Mouse (Mus musculus): ENCODE results near the gene Il4ra. TPM values are rescaled to one million over a fixed set of nuclear protein-coding genes. Genes with fewer than 3 reads are reported as not detected.

Gene Il4ra
- polyA plus RNA-seq (2015; fragmentation: Nextera tagmentation; extraction: Ambion mirVana): 5.1 and 5.7 TPM in 2 replicates

DNA sequence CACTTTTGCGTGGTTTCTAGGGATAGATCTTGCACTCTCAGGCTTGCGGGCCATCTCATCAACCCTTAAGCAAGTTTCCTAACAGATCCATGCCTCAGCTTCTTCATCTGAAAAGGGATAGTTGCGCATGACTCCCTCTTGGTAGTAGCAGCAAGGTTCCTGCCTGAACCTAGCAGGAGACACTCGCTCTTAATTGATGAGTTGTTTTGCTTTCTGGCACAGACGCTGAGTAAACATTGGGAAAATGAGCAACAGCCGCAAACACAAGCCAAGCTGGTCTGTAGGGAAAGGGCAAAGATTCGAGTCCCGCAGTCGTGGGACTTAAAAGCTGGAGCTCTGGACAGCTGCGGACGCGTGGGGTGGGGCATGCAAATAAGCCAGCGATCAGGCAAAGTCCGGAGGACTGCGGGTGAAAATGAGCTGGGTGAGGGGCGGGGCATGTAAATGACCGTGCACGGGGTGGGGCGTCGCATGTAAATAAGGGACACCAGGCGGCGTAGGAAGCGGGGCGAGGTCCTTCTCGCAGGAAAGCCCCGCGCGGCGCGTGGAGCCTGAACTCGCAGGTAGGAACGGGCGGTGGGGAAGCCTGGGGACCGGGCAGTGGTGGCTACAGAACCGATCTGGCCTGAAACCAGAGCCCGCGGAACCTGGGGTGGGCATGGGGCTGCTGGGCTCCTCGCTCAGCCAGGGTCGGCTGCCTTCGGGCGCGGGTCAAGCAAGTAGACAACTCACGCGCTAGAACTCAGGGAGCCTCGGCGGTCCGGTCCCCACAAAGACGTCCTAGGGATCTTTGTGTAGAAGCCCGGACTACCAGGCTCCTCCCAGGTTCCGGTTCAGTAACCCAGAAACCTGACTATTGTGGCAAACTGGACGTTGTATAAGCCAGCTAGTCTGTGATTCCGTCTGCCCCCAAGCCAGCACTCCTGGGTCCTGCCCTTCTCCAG lies at the start of gene Il4ra:
Il4ra (plus strand) TSS at position 355 of the 944 bp plus-strand sequence.

DNA sequence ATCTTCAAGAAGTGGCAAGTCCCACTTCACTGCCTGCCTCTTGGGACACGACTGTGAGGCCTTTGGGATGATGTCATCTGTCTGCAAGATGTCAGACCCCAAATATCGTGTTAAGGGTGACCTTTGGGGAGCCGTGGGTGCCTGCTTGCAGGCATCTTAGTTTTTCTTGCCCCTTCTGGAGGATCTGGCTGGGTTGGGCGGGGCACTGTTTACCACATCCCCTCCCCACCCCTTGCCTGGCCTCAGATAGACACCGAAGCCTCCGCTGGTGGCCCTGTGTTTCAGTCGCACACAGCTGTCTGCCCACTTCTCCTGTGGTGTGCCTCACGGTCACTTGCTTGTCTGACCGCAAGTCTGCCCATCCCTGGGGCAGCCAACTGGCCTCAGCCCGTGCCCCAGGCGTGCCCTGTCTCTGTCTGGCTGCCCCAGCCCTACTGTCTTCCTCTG lies 51.3 kb downstream of the Il4ra start, which contains the start of gene Il21r:
Il21r (plus strand) TSS at position 245 of the 447 bp plus-strand sequence.

Other genes with a start within 250 kb of the Il4ra start
- gene Kdm8, start 107.4 kb upstream of the Il4ra start, polyA plus RNA-seq (2015; fragmentation: Nextera tagmentation; extraction: Ambion mirVana): 3.5 and 4.2 TPM in 2 replicates
- gene Nsmce1, start 60.5 kb upstream of the Il4ra start, polyA plus RNA-seq (2015; fragmentation: Nextera tagmentation; extraction: Ambion mirVana): 79.5 and 80.2 TPM in 2 replicates
- 0.30 and 0.41 TPM in 2 replicates for gene Il21r, start 51.3 kb downstream of the Il4ra start, polyA plus RNA-seq (2015; fragmentation: Nextera tagmentation; extraction: Ambion mirVana)
- gene Gtf3c1, start 155.7 kb downstream of the Il4ra start, polyA plus RNA-seq (2015; fragmentation: Nextera tagmentation; extraction: Ambion mirVana): 16.4 and 18.3 TPM in 2 replicates
- 3.1 and 4.0 TPM in 2 replicates for gene D430042O09Rik, start 155.8 kb downstream of the Il4ra start, polyA plus RNA-seq (2015; fragmentation: Nextera tagmentation; extraction: Ambion mirVana)

Data from neural tube, postnatal 0 days (tissue).